Mouse (Mus musculus): ENCODE results near the gene Tmem184a.

- no peak for TF ChIP-seq CTCF (IDR thresholded peaks at IDR 0.05; ENCODE audit: control insufficient read depth, insufficient read depth, low read length)
- TF ChIP-seq POLR2A (IDR thresholded peaks at IDR 0.05; ENCODE audit: borderline replicate concordance, control insufficient read depth, low read depth, low read length) = no peak
Observed at GRCm38 (mm10) chr5:139803165-139803564, 16.6 kb downstream of the Tmem184a start.
